Comparison of ENCODE assay signal across 13 mouse cellular contexts in genomic region chr7:110318971-110319519, GRCm38 (mm10).
A peak's percentile ranks its signal among the peaks of the same experiment; 100 is the strongest.
DNase-seq lines count a peak whose midpoint lies in the region; ATAC-seq and TF ChIP-seq lines count a peak whose summit lies in the region.
"Had no signal": no experiment of that assay in that cellular context is flagged by ENCODE, and none has a peak within 500 bp of the region (broad histone marks: within the 10 kb centered on the region; RNA-seq: fewer than 3 reads in every experiment).

No protein-coding gene starts in this region.

- no peaks in the 10 kb centered on the region for H3K27me3 ChIP-seq in forebrain, embryonic 14.5 days (replicated peaks; ENCODE audit: control insufficient read depth, insufficient read depth, low read length)
- H3K27me3 ChIP-seq in forebrain, embryonic 16.5 days (replicated peaks; ENCODE audit: control insufficient read depth, insufficient read depth, low read length): no peaks in the 10 kb centered on the region
- no peaks in the 10 kb centered on the region for H3K27me3 ChIP-seq in heart, embryonic 14.5 days (ENCODE audit: control insufficient read depth, insufficient read depth, low read length)
- H3K27me3 ChIP-seq in midbrain, postnatal 0 days (ENCODE audit: insufficient read depth, low read length): no peaks in the 10 kb centered on the region

- no peak for TF ChIP-seq CTCF in midbrain, postnatal 0 days (IDR thresholded peaks at IDR 0.05)

- peak; percentile 50 for DNase-seq in forebrain, embryonic 14.5 days (ENCODE audit: low spot score)
- DNase-seq in right cerebral cortex, postnatal 14 days: peak; percentile 33
- no peak for DNase-seq in right cerebral cortex, postnatal 36 days (ENCODE audit: low spot score in 2 of 2)
- DNase-seq in spleen, adult 12 weeks (ENCODE audit: low spot score): no peak
- DNase-seq in embryo, embryonic 9.5 days (ENCODE audit: extremely low spot score): no peak
- DNase-seq in midbrain, postnatal 0 days (ENCODE audit: low spot score): no peak
- DNase-seq: cerebellum, postnatal 14 days; kidney, adult 11 months; lung, postnatal 10 days; spleen, adult 18-20 months had no signal

- H3K36me3 ChIP-seq in forebrain, embryonic 14.5 days (ENCODE audit: control insufficient read depth, insufficient read depth, low read length): peaks cover 56% of the 10 kb centered on the region
- H3K36me3 ChIP-seq in forebrain, embryonic 16.5 days (ENCODE audit: control insufficient read depth, insufficient read depth): peaks cover 19% of the 10 kb centered on the region
- H3K36me3 ChIP-seq in heart, embryonic 14.5 days (ENCODE audit: control insufficient read depth, insufficient read depth, low read length): peaks cover 74% of the 10 kb centered on the region
- H3K36me3 ChIP-seq in midbrain, postnatal 0 days (ENCODE audit: insufficient read depth, low read length): peaks cover 59% of the 10 kb centered on the region

- H3K9ac ChIP-seq in forebrain, embryonic 14.5 days (ENCODE audit: low read length): no peak overlapping the region
- no peak overlapping the region for H3K9ac ChIP-seq in forebrain, embryonic 16.5 days (replicated peaks; ENCODE audit: low read depth, low read length)
- no peak overlapping the region for H3K9ac ChIP-seq in heart, embryonic 14.5 days (ENCODE audit: low read length)
- H3K9ac ChIP-seq in midbrain, postnatal 0 days (replicated peaks; ENCODE audit: low read length, poor library complexity, severe bottlenecking): no peak overlapping the region

- peak overlapping the region; percentile 21; the same call in 1 of the 2 replicates for H3K27ac ChIP-seq in forebrain, embryonic 14.5 days (ENCODE audit: low read depth, low read length)
- no peak overlapping the region for H3K27ac ChIP-seq in forebrain, embryonic 16.5 days (ENCODE audit: low read length)
- peak overlapping the region; percentile 24 to 60 for H3K27ac ChIP-seq in heart, embryonic 14.5 days (replicated peaks in 1 of 2; ENCODE audit: control insufficient read depth in 1 of 2, insufficient read depth in 1 of 2, low read depth in 2 of 2, low read length in 2 of 2)
- H3K27ac ChIP-seq in midbrain, postnatal 0 days (ENCODE audit: low read depth, low read length): no peak overlapping the region

- WGBS in forebrain, embryonic 14.5 days: 78% methylated on average over 6 of the region's 6 CpGs
- 78% methylated on average over 6 of the region's 6 CpGs for WGBS in forebrain, embryonic 16.5 days
- 17% methylated on average over 6 of the region's 6 CpGs for WGBS in heart, embryonic 14.5 days
- WGBS in midbrain, postnatal 0 days: 86% methylated on average over 6 of the region's 6 CpGs

- peak; percentile 71; the same call in 1 of the 2 replicates for ATAC-seq in forebrain, embryonic 14.5 days
- ATAC-seq in forebrain, embryonic 16.5 days: no peak
- ATAC-seq in heart, embryonic 14.5 days (ENCODE audit: insufficient number of reproducible peaks, insufficient read depth, low FRiP score, low read depth): peak; percentile 82
- no peak for ATAC-seq in midbrain, postnatal 0 days (ENCODE audit: low FRiP score)
- ATAC-seq: activated CD4-positive, CD25-positive, alpha-beta regulatory T cell, adult 4 months had no signal

- H3K4me1 ChIP-seq in forebrain, embryonic 14.5 days (ENCODE audit: control insufficient read depth, insufficient read depth, low read length): no peaks in the 10 kb centered on the region
- H3K4me1 ChIP-seq in forebrain, embryonic 16.5 days (replicated peaks; ENCODE audit: control insufficient read depth, insufficient read depth, low read length): no peaks in the 10 kb centered on the region
- H3K4me1 ChIP-seq in heart, embryonic 14.5 days (ENCODE audit: control insufficient read depth in 2 of 2, insufficient read depth in 2 of 2, low read length in 2 of 2): peaks cover 4 to 7% of the 10 kb centered on the region in 2 experiments; a peak in 3 of 4 replicates
- no peaks in the 10 kb centered on the region for H3K4me1 ChIP-seq in midbrain, postnatal 0 days (ENCODE audit: insufficient read depth, low read length)

- no peak overlapping the region for H3K4me3 ChIP-seq in forebrain, embryonic 14.5 days (ENCODE audit: low read depth, low read length)
- H3K4me3 ChIP-seq in forebrain, embryonic 16.5 days (replicated peaks; ENCODE audit: low read length): no peak overlapping the region
- H3K4me3 ChIP-seq in heart, embryonic 14.5 days (ENCODE audit: control insufficient read depth in 1 of 2, insufficient read depth in 1 of 2, low read depth in 1 of 2, low read length in 2 of 2): no peak overlapping the region
- no peak overlapping the region for H3K4me3 ChIP-seq in midbrain, postnatal 0 days (ENCODE audit: low read depth, low read length)

- no peak overlapping the region for H3K4me2 ChIP-seq in forebrain, embryonic 14.5 days (ENCODE audit: low read length)
- H3K4me2 ChIP-seq in forebrain, embryonic 16.5 days (ENCODE audit: low read length): no peak overlapping the region
- H3K4me2 ChIP-seq in heart, embryonic 14.5 days (ENCODE audit: low read length): no peak overlapping the region; the same call in 1 of the 2 replicates
- H3K4me2 ChIP-seq in midbrain, postnatal 0 days (ENCODE audit: low read depth, low read length, poor library complexity, severe bottlenecking): no peak overlapping the region

- H3K9me3 ChIP-seq in forebrain, embryonic 14.5 days (replicated peaks; ENCODE audit: control insufficient read depth, low read length): no peaks in the 10 kb centered on the region
- H3K9me3 ChIP-seq in forebrain, embryonic 16.5 days (ENCODE audit: control insufficient read depth, low read length): no peaks in the 10 kb centered on the region
- H3K9me3 ChIP-seq in heart, embryonic 14.5 days (ENCODE audit: control insufficient read depth, low read length): peaks cover 7% of the 10 kb centered on the region; the same call in 1 of the 2 replicates
- no peaks in the 10 kb centered on the region for H3K9me3 ChIP-seq in midbrain, postnatal 0 days (ENCODE audit: low read length)

Comparison
In these comparisons a context has a peak if more than half of its experiments do, and no peak if none do; other contexts are left out.
1. ATAC-seq: peak in forebrain, embryonic 14.5 days (single experiment) and heart, embryonic 14.5 days (single experiment); none in forebrain, embryonic 16.5 days (single experiment) and midbrain, postnatal 0 days (single experiment).
2. DNase-seq: peak in forebrain, embryonic 14.5 days (single experiment) and right cerebral cortex, postnatal 14 days (single experiment); none in right cerebral cortex, postnatal 36 days (0 of 2), spleen, adult 12 weeks (single experiment), embryo, embryonic 9.5 days (single experiment) and midbrain, postnatal 0 days (single experiment).
3. H3K27ac ChIP-seq: peak in forebrain, embryonic 14.5 days (single experiment) and heart, embryonic 14.5 days (2 of 2); none in forebrain, embryonic 16.5 days (single experiment) and midbrain, postnatal 0 days (single experiment).